In the genomic region with DNA sequence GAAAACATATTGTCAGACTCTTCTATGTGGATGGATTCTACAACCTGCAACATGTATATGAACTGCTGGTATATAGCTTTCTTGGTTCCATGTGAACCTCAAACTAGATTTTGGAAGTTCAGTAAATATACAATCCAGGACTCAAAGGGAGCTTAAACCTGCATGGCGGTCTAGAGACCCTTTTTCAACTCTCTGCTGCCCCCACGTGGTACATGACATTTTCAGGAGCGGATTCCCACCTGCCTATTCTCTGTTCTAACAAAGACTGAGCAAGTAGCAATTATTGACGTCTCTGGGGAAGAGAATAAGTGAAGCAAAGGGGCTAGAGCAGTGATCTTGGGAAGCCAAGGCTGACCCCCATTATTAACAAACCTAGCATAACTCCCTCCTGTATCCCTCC, we compare ENCODE assay signal across 9 mouse cellular contexts.
DNase-seq lines count a peak whose midpoint lies in the region; ATAC-seq and TF ChIP-seq lines count a peak whose summit lies in the region.
"Had no signal": no experiment of that assay in that cellular context is flagged by ENCODE, and none has a peak within 500 bp of the region (broad histone marks: within the 10 kb centered on the region; RNA-seq: fewer than 3 reads in every experiment).

No protein-coding gene starts in this region.

- no peak for ATAC-seq in megakaryocyte, adult 5-6 weeks (ENCODE audit: poor library complexity, severe bottlenecking)

- no peak overlapping the region for H3K27ac ChIP-seq in cortical plate, adult 2 months (ENCODE audit: insufficient read depth, low read length)
- H3K27ac ChIP-seq: neural tube, embryonic 12.5 days had no signal

- TF ChIP-seq CTCF in cortical plate, adult 2 months (IDR thresholded peaks at IDR 0.05; ENCODE audit: extremely low read depth, insufficient read depth, low read length): peak; percentile 50

- DNase-seq in layer of hippocampus, adult 18-20 months (ENCODE audit: low spot score in 2 of 2): peak; percentile 20 to 71
- DNase-seq in layer of hippocampus, adult 9-10 months (ENCODE audit: low spot score): no peak
- DNase-seq in adrenal gland, postnatal 10 days: peak; percentile 72
- peak; percentile 78 to 80 for DNase-seq in kidney, postnatal 4 days
- DNase-seq in mesoderm, embryonic 11.5 days (ENCODE audit: low read depth, low spot score): peak; percentile 59
- no peak for DNase-seq in MN1 (ENCODE audit: low spot score)

- H3K4me3 ChIP-seq in cortical plate, adult 2 months (ENCODE audit: insufficient read depth, low read length): no peak overlapping the region
- H3K4me3 ChIP-seq: neural tube, embryonic 12.5 days had no signal

- no peak for TF ChIP-seq POLR2A in cortical plate, adult 2 months (IDR thresholded peaks at IDR 0.05; ENCODE audit: extremely low read depth, insufficient read depth, low read length)

- H3K4me1 ChIP-seq in cortical plate, adult 2 months (ENCODE audit: control insufficient read depth, insufficient read depth, low read length): no peaks in the 10 kb centered on the region
- H3K4me1 ChIP-seq: neural tube, embryonic 12.5 days had no signal

Comparison
In these comparisons a context has a peak if more than half of its experiments do, and no peak if none do; other contexts are left out.
1. DNase-seq: peak in layer of hippocampus, adult 18-20 months (2 of 2), adrenal gland, postnatal 10 days (single experiment), kidney, postnatal 4 days (2 of 2) and mesoderm, embryonic 11.5 days (single experiment); none in layer of hippocampus, adult 9-10 months (single experiment) and MN1 (single experiment).